Comparison of ENCODE assay signal across 24 mouse cellular contexts in genomic region chr13:71247241-71247640, GRCm38 (mm10).
DNase-seq lines count a peak whose midpoint lies in the region; ATAC-seq and TF ChIP-seq lines count a peak whose summit lies in the region.
"Had no signal": no experiment of that assay in that cellular context is flagged by ENCODE, and none has a peak within 500 bp of the region (broad histone marks: within the 10 kb centered on the region; RNA-seq: fewer than 3 reads in every experiment).

No protein-coding gene starts in this region.

- in situ Hi-C loops in CH12.LX (cut with MboI; ENCODE audit: low pct_ligation_motif_present, low pct_unique_long_range_greater_than_20kb, low sequenced_read_pairs) = no loop called here

- intact Hi-C loops in left cerebral cortex, postnatal 14 days (cut with DNase I) = no loop called here

- H3K4me1 ChIP-seq in heart, embryonic 11.5 days (ENCODE audit: control insufficient read depth, insufficient read depth, low read length) = no peaks in the 10 kb centered on the region
- H3K4me1 ChIP-seq in CH12.LX (ENCODE audit: control insufficient read depth in 1 of 2, insufficient read depth in 2 of 2) = peaks cover 0 to 19% of the 10 kb centered on the region in 2 experiments; a peak in 2 of 4 replicates
- H3K4me1 ChIP-seq in thymus, adult 2 months (replicated peaks; ENCODE audit: control insufficient read depth, insufficient read depth, low read length) = no peaks in the 10 kb centered on the region
- H3K4me1 ChIP-seq: embryonic facial prominence, embryonic 12.5 days; forebrain, embryonic 15.5 days had no signal

- no peak for TF ChIP-seq EP300 in CH12.LX (IDR thresholded peaks at IDR 0.05; ENCODE audit: low read length)

- dilution Hi-C loops in CH12.LX (cut with MboI; ENCODE audit: extremely low pct_ligation_motif_present, extremely low pct_unique_long_range_greater_than_20kb, low sequenced_read_pairs) = no loop called here

- peak; percentile 9 for DNase-seq in heart, adult 11 months
- DNase-seq in CH12.LX (ENCODE audit: extremely low read depth) (peak; percentile 59), adipocyte (ENCODE audit: low spot score) (peak; percentile 12)
- peak; percentile 13 for DNase-seq in fibroblast of lung, adult 2 months (ENCODE audit: low read depth)
- DNase-seq in left cerebral cortex, postnatal 14 days (ENCODE audit: low spot score in 2 of 2) = no peak
- no peak for DNase-seq in thymus, adult 2 months
- no peak for DNase-seq in yolk sac, embryonic 10.5 days (ENCODE audit: low spot score)
- DNase-seq: adrenal gland, adult 8-10 months; adrenal gland, postnatal 14 days; adrenal gland, postnatal 36 days; B cell, adult 2 months; cerebellum, adult 11-12 months; cerebellum, adult 2 months; cerebellum, adult 9-10 months; cerebellum, postnatal 10 days; cerebellum, postnatal 25 days; forebrain, postnatal 0 days had no signal

- no peak for TF ChIP-seq POLR2A in CH12.LX (IDR thresholded peaks at IDR 0.05; ENCODE audit: low read depth, low read length)
- TF ChIP-seq POLR2A in thymus, adult 2 months (IDR thresholded peaks at IDR 0.05; ENCODE audit: control insufficient read depth, extremely low read depth, insufficient read depth, low read length, poor library complexity) = no peak

- no peak overlapping the region for H3K4me3 ChIP-seq in heart, embryonic 11.5 days (ENCODE audit: low read depth, low read length)
- H3K4me3 ChIP-seq in CH12.LX (replicated peaks in 1 of 3; ENCODE audit: low read depth in 2 of 3, low read length in 2 of 3, poor library complexity in 1 of 3) = no peak overlapping the region
- no peak overlapping the region for H3K4me3 ChIP-seq in thymus, adult 2 months (ENCODE audit: control insufficient read depth, insufficient read depth, low read length)
- H3K4me3 ChIP-seq: embryonic facial prominence, embryonic 10.5 days; embryonic facial prominence, embryonic 12.5 days; erythroblast, embryonic 14.5 days; forebrain, embryonic 13.5 days; forebrain, embryonic 15.5 days had no signal

- H3K27ac ChIP-seq in heart, embryonic 11.5 days (ENCODE audit: low read depth, low read length) = no peak overlapping the region
- H3K27ac ChIP-seq in CH12.LX (ENCODE audit: insufficient read depth, low read depth) = no peak overlapping the region
- H3K27ac ChIP-seq in thymus, adult 2 months (ENCODE audit: control insufficient read depth, insufficient read depth, low read length) = no peak overlapping the region
- H3K27ac ChIP-seq: embryonic facial prominence, embryonic 10.5 days; embryonic facial prominence, embryonic 12.5 days; forebrain, embryonic 13.5 days; forebrain, embryonic 15.5 days had no signal

- H3K4me2 ChIP-seq in heart, embryonic 11.5 days = no peak overlapping the region
- no peak overlapping the region for H3K4me2 ChIP-seq in CH12.LX (ENCODE audit: insufficient read depth, low read depth, poor library complexity, severe bottlenecking)
- H3K4me2 ChIP-seq: embryonic facial prominence, embryonic 12.5 days; forebrain, embryonic 13.5 days; forebrain, embryonic 15.5 days had no signal

- no peaks in the 10 kb centered on the region for H3K79me2 ChIP-seq in CH12.LX (replicated peaks; ENCODE audit: control insufficient read depth, extremely low read depth, insufficient read depth, poor library complexity, severe bottlenecking)

- H3K9me3 ChIP-seq in heart, embryonic 11.5 days (replicated peaks; ENCODE audit: control insufficient read depth, low read length) = no peaks in the 10 kb centered on the region
- no peaks in the 10 kb centered on the region for H3K9me3 ChIP-seq in CH12.LX (replicated peaks; ENCODE audit: low read length)
- H3K9me3 ChIP-seq: embryonic facial prominence, embryonic 10.5 days; embryonic facial prominence, embryonic 12.5 days; forebrain, embryonic 13.5 days; forebrain, embryonic 15.5 days had no signal

- no peak for TF ChIP-seq CTCF in CH12.LX (conservative IDR thresholded peaks at IDR 0.05 in 1 of 2, IDR thresholded peaks at IDR 0.05 in 1 of 2; ENCODE audit: low read depth in 2 of 2, low read length in 2 of 2)
- TF ChIP-seq CTCF in thymus, adult 2 months (IDR thresholded peaks at IDR 0.05; ENCODE audit: borderline replicate concordance, control insufficient read depth, extremely low read depth, insufficient read depth, low read length, poor library complexity) = no peak

- TF ChIP-seq RAD21 in CH12.LX (IDR thresholded peaks at IDR 0.05; ENCODE audit: low read depth, low read length) = no peak

- H3K36me3 ChIP-seq in heart, embryonic 11.5 days (ENCODE audit: control insufficient read depth, insufficient read depth, low read length) = no peaks in the 10 kb centered on the region
- H3K36me3 ChIP-seq in CH12.LX (replicated peaks in 1 of 2; ENCODE audit: control insufficient read depth in 1 of 2, insufficient read depth in 1 of 2, low read length in 1 of 2) = no peaks in the 10 kb centered on the region
- H3K36me3 ChIP-seq in thymus, adult 2 months (ENCODE audit: control insufficient read depth, insufficient read depth, low read length) = no peaks in the 10 kb centered on the region
- H3K36me3 ChIP-seq: embryonic facial prominence, embryonic 10.5 days; embryonic facial prominence, embryonic 12.5 days; forebrain, embryonic 15.5 days had no signal

- no peaks in the 10 kb centered on the region for H3K27me3 ChIP-seq in heart, embryonic 11.5 days (ENCODE audit: control insufficient read depth, insufficient read depth, low read length)
- no peaks in the 10 kb centered on the region for H3K27me3 ChIP-seq in CH12.LX (replicated peaks)
- no peaks in the 10 kb centered on the region for H3K27me3 ChIP-seq in thymus, adult 2 months (ENCODE audit: control insufficient read depth, insufficient read depth, low read length)
- H3K27me3 ChIP-seq: forebrain, embryonic 15.5 days had no signal

- no peak for ATAC-seq in heart, embryonic 11.5 days (replicated peaks; ENCODE audit: insufficient number of reproducible peaks, low FRiP score, low TSS enrichment)
- ATAC-seq: CD4-positive, CD25-positive, alpha-beta regulatory T cell, adult 4 months; forebrain, embryonic 13.5 days; forebrain, embryonic 15.5 days; forebrain, postnatal 0 days had no signal

- no peak overlapping the region for H3K9ac ChIP-seq in heart, embryonic 11.5 days (ENCODE audit: low read depth, low read length)
- H3K9ac ChIP-seq in CH12.LX (ENCODE audit: insufficient read depth, low read depth) = no peak overlapping the region
- H3K9ac ChIP-seq: embryonic facial prominence, embryonic 12.5 days; forebrain, embryonic 13.5 days; forebrain, embryonic 15.5 days; forebrain, postnatal 0 days had no signal

TF ChIP-seq in CH12.LX, 34 proteins besides CTCF, POLR2A, EP300 and RAD21:
- peak; percentile 36; the same call in 1 of the 2 replicates for TF ChIP-seq MEF2A (IDR thresholded peaks at IDR 0.05; ENCODE audit: borderline replicate concordance, low read depth, low read length)
- no peak for TF ChIP-seq MYC (IDR thresholded peaks at IDR 0.05; ENCODE audit: low read depth, low read length)

Comparison
In these comparisons a context has a peak if more than half of its experiments do, and no peak if none do; other contexts are left out.
1. DNase-seq: peak in heart, adult 11 months (single experiment), CH12.LX (single experiment), adipocyte (single experiment) and fibroblast of lung, adult 2 months (single experiment); none in left cerebral cortex, postnatal 14 days (0 of 2), thymus, adult 2 months (single experiment) and yolk sac, embryonic 10.5 days (single experiment).